Mouse (Mus musculus) heart, embryonic 15.5 days (tissue): ENCODE measurements around the gene Eef1akmt2. TPM values are rescaled to one million over a fixed set of nuclear protein-coding genes. Genes with fewer than 3 reads are reported as not detected.

Experiments used
- ATAC-seq: fragments of 200-750 bp; cut with Nextera tagmentation; replicated peaks from 2 replicates; pipeline ENCODE4 v1.8.0; 2017; ENCODE audit warnings: low read depth, moderate TSS enrichment; ENCODE audit not compliant: insufficient number of reproducible peaks, insufficient read depth, low FRiP score
- H3K27ac ChIP-seq: fragments of 300-500 bp; sonication (generic); 2 replicates; pipeline ENCODE4 v1.5.1; 2015; ENCODE audit warnings: mild to moderate bottlenecking, inconsistent platforms
- H3K27me3 ChIP-seq: fragments of 300-500 bp; sonication (generic); 2 replicates; pipeline ENCODE4 v1.6.1; 2015; ENCODE audit warnings: inconsistent platforms
- H3K36me3 ChIP-seq: fragments of 300-500 bp; sonication (generic); 2 replicates; pipeline ENCODE4 v1.6.1; 2015; ENCODE audit warnings: mild to moderate bottlenecking, inconsistent platforms
- H3K4me1 ChIP-seq: fragments of 300-500 bp; sonication (generic); replicated peaks from 2 replicates; pipeline ENCODE4 v1.6.1; 2015; ENCODE audit warnings: inconsistent platforms
- H3K4me2 ChIP-seq: fragments of 300-500 bp; sonication (generic); 2 replicates; pipeline ENCODE4 v1.6.1; 2015; ENCODE audit warnings: inconsistent platforms, mild to moderate bottlenecking, moderate library complexity
- H3K4me3 ChIP-seq: fragments of 300-500 bp; sonication (generic); 2 replicates; pipeline ENCODE4 v1.5.1; 2015; ENCODE audit warnings: mild to moderate bottlenecking, inconsistent platforms
- H3K9ac ChIP-seq: fragments of 300-500 bp; sonication (generic); 2 replicates; pipeline ENCODE4 v1.6.1; 2015; ENCODE audit warnings: mild to moderate bottlenecking, inconsistent platforms
- H3K9me3 ChIP-seq: fragments of 300-500 bp; sonication (generic); replicated peaks from 2 replicates; pipeline ENCODE4 v1.6.1; 2016; ENCODE audit warnings: inconsistent platforms
- WGBS: fragments of 180-500 bp; shearing (Covaris S2); methylation state at CpG from one replicate; pipeline ENCODE4 v1.1.7; 2015; ENCODE audit warnings: mixed read lengths; 5-methylcytosine and 5-hydroxymethylcytosine counted together
- polyA plus RNA-seq: library from polyadenylated mRNA; unstranded; fragments of >200 nt; fragmentation: Nextera tagmentation; extraction: Ambion mirVana; gene quantifications from 2 replicates; pipeline ENCODE4 v1.2.1, GENCODE M21; 2015

Eef1akmt2 gene
- polyA plus RNA-seq, 1 experiment from 2014 or later: 35.5 TPM

DNA sequence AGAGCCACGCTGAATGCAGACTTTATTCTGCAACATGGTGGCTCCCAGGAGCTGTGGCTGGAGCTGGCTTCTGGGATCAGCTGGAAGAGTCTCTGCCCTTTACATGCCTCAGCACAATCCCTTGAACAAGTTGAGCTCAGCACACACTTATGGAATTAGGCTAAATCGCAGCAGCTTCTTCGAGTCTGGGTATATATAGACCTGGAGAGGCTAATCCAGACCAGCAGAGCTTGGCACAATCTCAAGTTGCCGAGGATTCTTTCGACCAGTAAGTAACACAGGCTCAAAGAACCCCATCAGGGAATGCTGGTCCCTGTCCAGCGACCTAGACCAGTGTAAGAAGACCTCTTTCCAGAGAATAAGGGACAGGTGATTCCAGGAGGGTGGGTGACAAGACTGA lies 70.6 kb downstream of the Eef1akmt2 start:
- H3K4me1 ChIP-seq: peaks cover 70% of the 10 kb centered on the region
- peak overlapping the region; percentile 31 for H3K4me2 ChIP-seq
- H3K9me3 ChIP-seq: no peaks in the 10 kb centered on the region
- no peak for ATAC-seq
- no peaks in the 10 kb centered on the region for H3K36me3 ChIP-seq
- no peaks in the 10 kb centered on the region for H3K27me3 ChIP-seq
- 36% methylated on average over 6 of the region's 6 CpGs for WGBS
- H3K27ac ChIP-seq: peak overlapping the region; percentile 59
- no peak overlapping the region; the same call in 1 of the 2 replicates for H3K9ac ChIP-seq
- H3K4me3 ChIP-seq: no peak overlapping the region

DNA sequence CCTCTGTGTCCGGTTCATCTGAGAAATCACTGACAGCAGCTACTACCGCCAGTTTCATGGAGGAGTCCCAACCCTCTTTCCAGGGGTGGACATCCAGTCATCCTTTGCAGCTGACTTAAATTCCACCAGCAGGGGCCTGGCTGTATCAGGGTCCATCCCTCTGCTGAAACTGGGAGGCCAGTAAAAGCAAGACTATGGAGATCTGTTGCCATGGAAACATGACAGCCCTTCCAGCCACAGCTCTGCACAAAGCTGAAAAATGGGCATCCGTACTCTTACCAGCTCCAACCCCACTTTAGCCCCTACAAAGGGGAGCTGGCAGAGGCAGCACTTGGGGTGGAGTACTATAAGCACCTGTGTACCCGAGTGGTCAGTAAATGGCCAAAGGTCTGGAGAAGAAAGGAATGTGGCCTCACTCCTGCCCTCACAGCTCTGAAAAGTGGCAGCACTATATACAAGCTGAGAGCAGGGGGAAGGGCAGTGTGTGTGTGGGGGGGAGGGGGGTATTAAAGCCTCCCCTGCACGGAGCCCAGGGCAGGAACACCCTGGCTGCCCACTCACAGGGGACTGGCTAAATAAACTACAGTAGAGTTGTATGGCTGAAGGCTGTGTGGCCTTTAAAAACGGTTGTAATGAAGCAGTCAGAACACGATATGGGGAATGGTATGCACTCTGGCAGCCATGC lies 71.2 kb downstream of the Eef1akmt2 start:
- 39% methylated on average over 7 of the region's 7 CpGs for WGBS

GRCm38 (mm10) chr7:132780611-132781010 lies 71.9 kb downstream of the Eef1akmt2 start:
- no peak overlapping the region for H3K9ac ChIP-seq
- H3K4me3 ChIP-seq: no peak overlapping the region
- 54% methylated on average over 4 of the region's 4 CpGs for WGBS
- no peak overlapping the region for H3K4me2 ChIP-seq
- H3K9me3 ChIP-seq: no peaks in the 10 kb centered on the region
- peaks cover 67% of the 10 kb centered on the region for H3K4me1 ChIP-seq
- 0 out of 2 replicates have a peak, but pooled peaks cover 6% of the 10 kb centered on the region for H3K36me3 ChIP-seq
- ATAC-seq: 0 out of 2 replicates have a peak, but pooled peaks have one; percentile 21
- H3K27ac ChIP-seq: peak overlapping the region; percentile 59
- no peaks in the 10 kb centered on the region for H3K27me3 ChIP-seq

More for the DNA sequence above, 71.2 kb downstream of the Eef1akmt2 start:
- H3K9ac ChIP-seq: peak overlapping the region; percentile 8; the same call in 1 of the 2 replicates
- peak overlapping the region; percentile 59 for H3K27ac ChIP-seq
- peaks cover 70% of the 10 kb centered on the region for H3K4me1 ChIP-seq
- peak overlapping the region; percentile 31 for H3K4me2 ChIP-seq
- 0 out of 2 replicates have a peak, but pooled peaks cover 5% of the 10 kb centered on the region for H3K36me3 ChIP-seq
- no peak; the same call in 1 of the 2 replicates for ATAC-seq
- H3K4me3 ChIP-seq: no peak overlapping the region
- no peaks in the 10 kb centered on the region for H3K9me3 ChIP-seq
- H3K27me3 ChIP-seq: no peaks in the 10 kb centered on the region

- Histone ChIP-seq H3K4me2 (no peak overlapping the region), H3K4me1 (peaks cover 64% of the 10 kb centered on the region), H3K9ac (no peak overlapping the region), H3K27me3 (no peaks in the 10 kb centered on the region), H3K27ac (peak overlapping the region; percentile 4; the same call in 1 of the 2 replicates), H3K9me3 (no peaks in the 10 kb centered on the region), H3K4me3 (no peak overlapping the region), H3K36me3 (0 out of 2 replicates have a peak, but pooled peaks cover 6% of the 10 kb centered on the region)
- no peak for ATAC-seq
- WGBS: 43% methylated on average over 13 of the region's 13 CpGs
Observed at GRCm38 (mm10) chr7:132778630-132779029, 73.8 kb downstream of the Eef1akmt2 start.

DNA sequence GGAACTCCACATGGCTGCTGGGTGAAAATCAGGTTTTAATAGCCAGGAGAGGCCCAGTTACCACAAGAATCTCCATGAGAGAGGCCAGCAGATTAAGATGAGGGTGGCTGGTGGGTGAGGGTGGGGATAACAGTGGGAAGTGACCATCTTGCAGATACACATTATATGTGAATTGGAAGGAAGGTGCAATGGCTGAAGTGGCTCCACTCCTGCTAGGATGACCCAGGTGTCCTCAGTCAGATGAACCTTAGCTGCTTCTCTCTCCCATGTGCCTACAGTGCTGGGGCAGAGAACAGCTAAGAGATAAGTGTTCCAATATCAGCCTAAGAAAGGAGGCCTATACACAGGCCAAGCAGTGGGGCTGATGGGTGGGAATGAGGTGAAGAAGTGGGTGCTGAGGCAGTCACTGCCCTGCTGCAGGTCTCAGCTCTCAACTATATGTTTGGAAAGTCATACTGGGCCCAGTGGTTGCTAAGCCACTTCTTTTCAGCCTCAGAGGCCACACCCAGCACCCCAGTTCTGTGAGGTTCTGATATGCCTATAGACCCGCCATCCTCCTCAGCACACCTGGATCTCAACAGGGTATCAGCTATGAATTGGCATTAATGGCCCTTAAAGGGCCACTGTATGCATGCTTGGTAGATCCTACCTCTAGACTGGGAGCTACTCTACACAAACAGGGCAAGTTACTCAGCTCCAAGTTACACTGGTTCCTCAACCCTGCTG lies 74.6 kb downstream of the Eef1akmt2 start:
- H3K27ac ChIP-seq: no peak overlapping the region
- H3K27me3 ChIP-seq: no peaks in the 10 kb centered on the region
- no peak overlapping the region for H3K4me2 ChIP-seq
- peaks cover 65% of the 10 kb centered on the region for H3K4me1 ChIP-seq
- H3K9ac ChIP-seq: no peak overlapping the region
- H3K4me3 ChIP-seq: no peak overlapping the region
- WGBS: 89% methylated on average over 1 of the region's 1 CpGs
- ATAC-seq: no peak
- H3K9me3 ChIP-seq: no peaks in the 10 kb centered on the region
- H3K36me3 ChIP-seq: 0 out of 2 replicates have a peak, but pooled peaks cover 6% of the 10 kb centered on the region

Other genes with a start within 250 kb of the Eef1akmt2 start
- 21.3 and 22.6 TPM in 2 replicates for gene Lhpp, start 242.0 kb downstream of the Eef1akmt2 start, polyA plus RNA-seq
- 14.9 and 19.0 TPM in 2 replicates for gene Fam53b, start 38.8 kb downstream of the Eef1akmt2 start, polyA plus RNA-seq
- gene Abraxas2, start 6.6 kb upstream of the Eef1akmt2 start, polyA plus RNA-seq: 25.1 and 28.7 TPM in 2 replicates
- 8.4 and 9.3 TPM in 2 replicates for gene Zranb1, start 78.5 kb upstream of the Eef1akmt2 start, polyA plus RNA-seq